Mouse (Mus musculus): ENCODE data around the gene Tesmin. TPM values are rescaled to one million over a fixed set of nuclear protein-coding genes. Genes with fewer than 3 reads are reported as not detected.

The Tesmin gene
- 0.34 and 0.53 TPM in 2 replicates for polyA plus RNA-seq (2012; rRNA removed)

DNA sequence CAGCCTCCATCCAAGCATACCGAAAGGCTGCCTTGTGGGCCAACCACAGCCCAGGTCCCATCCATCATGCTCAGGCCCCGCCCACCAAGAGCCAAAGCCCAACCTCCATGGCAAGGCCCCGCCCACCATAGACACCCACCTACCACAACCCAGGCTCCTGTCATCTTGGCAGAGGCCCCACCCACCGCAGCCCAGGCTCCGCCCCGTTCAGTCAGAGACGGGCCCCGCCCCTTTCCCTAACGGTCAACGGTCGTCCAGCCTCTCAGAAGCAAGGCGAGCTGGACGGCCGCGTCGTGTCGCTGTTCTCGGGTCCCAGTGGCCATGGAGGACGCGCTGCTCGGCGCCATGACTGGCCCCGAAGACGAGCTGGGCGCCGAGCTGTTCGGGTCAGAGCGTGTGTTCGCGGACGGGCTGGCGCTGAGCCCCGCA lies at the start of gene Tesmin:
Gene Tesmin, plus strand, starts transcription at position 229 of the 429 bp plus-strand sequence.

DNA sequence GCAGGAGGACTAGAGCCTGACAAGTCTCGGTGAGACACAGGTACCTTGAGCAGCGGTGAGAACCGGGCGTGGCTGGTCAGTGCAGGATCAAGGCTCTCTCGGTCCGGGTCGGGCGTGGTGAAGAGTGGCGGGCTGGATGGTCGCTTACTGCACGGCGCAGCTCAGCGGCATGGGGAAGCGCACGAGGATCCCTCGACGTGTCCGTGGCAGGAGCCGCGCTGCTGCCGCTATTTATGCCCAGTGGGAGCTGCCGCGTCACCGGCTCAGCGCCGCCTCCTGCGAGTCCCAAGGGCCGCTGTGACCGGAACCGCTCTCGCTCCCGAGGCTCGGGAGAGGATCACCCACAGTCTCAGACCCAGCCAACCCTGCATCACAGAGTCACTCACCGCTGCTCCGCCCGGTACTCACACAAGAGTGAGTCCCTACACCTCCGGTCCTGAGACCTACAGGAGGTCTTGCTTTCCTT lies 25.6 kb downstream of the Tesmin start, which contains the start of gene Gal:
Gene Gal, minus strand, starts transcription at position 277 of the 466 bp plus-strand sequence.

Other genes starting within 250 kb of the Tesmin start
- 70.5 and 72.6 TPM in 2 replicates for gene Mrpl21, start 106.0 kb upstream of the Tesmin start, polyA plus RNA-seq (2012; rRNA removed)
- 7.5 and 8.6 TPM in 2 replicates for gene Ighmbp2, start 105.8 kb upstream of the Tesmin start, polyA plus RNA-seq (2012; rRNA removed)
- 13.5 and 15.1 TPM in 2 replicates for gene Cpt1a, start 66.5 kb upstream of the Tesmin start, polyA plus RNA-seq (2012; rRNA removed)
- 9.5 and 12.4 TPM in 2 replicates for gene Gal, start 25.7 kb downstream of the Tesmin start, polyA plus RNA-seq (2012; rRNA removed)
- gene Ppp6r3, start 186.9 kb downstream of the Tesmin start, polyA plus RNA-seq (2012; rRNA removed) = 95.9 and 99.5 TPM in 2 replicates